Comparison of ENCODE assay signal across 8 mouse cellular contexts in genomic region chr11:44619131-44619886, GRCm38 (mm10). TPM values are rescaled to one million over a fixed set of nuclear protein-coding genes. Genes with fewer than 3 reads are reported as not detected.
DNase-seq lines count a peak whose midpoint lies in the region; ATAC-seq and TF ChIP-seq lines count a peak whose summit lies in the region.

No protein-coding gene starts in this region.

- no peaks in the 10 kb centered on the region for H3K36me3 ChIP-seq in forebrain, embryonic 12.5 days (replicated peaks)
- no peaks in the 10 kb centered on the region for H3K36me3 ChIP-seq in hindbrain, postnatal 0 days (ENCODE audit: insufficient read depth, low read length)
- no peaks in the 10 kb centered on the region for H3K36me3 ChIP-seq in midbrain, postnatal 0 days (ENCODE audit: insufficient read depth, low read length)

- H3K4me3 ChIP-seq in forebrain, embryonic 12.5 days (replicated peaks), result peak overlapping the region; percentile 50
- H3K4me3 ChIP-seq in hindbrain, postnatal 0 days (ENCODE audit: low read length), result peak overlapping the region; percentile 73
- H3K4me3 ChIP-seq in midbrain, postnatal 0 days (ENCODE audit: low read depth, low read length), result peak overlapping the region; percentile 60

- H3K27ac ChIP-seq in forebrain, embryonic 12.5 days, result no peak overlapping the region
- peak overlapping the region; percentile 43 for H3K27ac ChIP-seq in hindbrain, postnatal 0 days
- no peak overlapping the region for H3K27ac ChIP-seq in midbrain, postnatal 0 days (ENCODE audit: low read depth, low read length)

- peak; percentile 32 for DNase-seq in cerebellum, adult 11-12 months
- peak; percentile 50 for DNase-seq in 3T3-L1 (ENCODE audit: low read depth, low spot score)
- no peak for DNase-seq in hindbrain, postnatal 0 days (ENCODE audit: low spot score)
- DNase-seq in midbrain, postnatal 0 days (ENCODE audit: low spot score), result no peak
- DNase-seq in adrenal gland, postnatal 4 days (ENCODE audit: low spot score in 2 of 2), result no peak

- H3K27me3 ChIP-seq in forebrain, embryonic 12.5 days, result peaks cover 67% of the 10 kb centered on the region
- H3K27me3 ChIP-seq in hindbrain, postnatal 0 days (ENCODE audit: insufficient read depth, low read length), result no peaks in the 10 kb centered on the region
- peaks cover 21% of the 10 kb centered on the region for H3K27me3 ChIP-seq in midbrain, postnatal 0 days (ENCODE audit: insufficient read depth, low read length)

- ATAC-seq in cerebellum, adult (ENCODE audit: insufficient number of reproducible peaks, low FRiP score, low TSS enrichment), result no peak
- ATAC-seq in forebrain, embryonic 12.5 days (ENCODE audit: low FRiP score), result no peak
- ATAC-seq in hindbrain, postnatal 0 days, result no peak
- no peak for ATAC-seq in midbrain, postnatal 0 days (ENCODE audit: low FRiP score)
- ATAC-seq in megakaryocyte progenitor cell, adult 5-6 weeks (replicated peaks; ENCODE audit: poor library complexity), result no peak

- H3K4me1 ChIP-seq in forebrain, embryonic 12.5 days, result peaks cover 35% of the 10 kb centered on the region
- H3K4me1 ChIP-seq in hindbrain, postnatal 0 days (ENCODE audit: insufficient read depth, low read length), result 0 out of 2 replicates have a peak, but pooled peaks cover 3% of the 10 kb centered on the region
- H3K4me1 ChIP-seq in midbrain, postnatal 0 days (ENCODE audit: insufficient read depth, low read length), result peaks cover 7% of the 10 kb centered on the region; the same call in 1 of the 2 replicates

- H3K4me2 ChIP-seq in forebrain, embryonic 12.5 days, result peak overlapping the region; percentile 76
- peak overlapping the region; percentile 87 for H3K4me2 ChIP-seq in hindbrain, postnatal 0 days (ENCODE audit: low read depth, low read length)
- H3K4me2 ChIP-seq in midbrain, postnatal 0 days (ENCODE audit: low read depth, low read length, poor library complexity, severe bottlenecking), result peak overlapping the region; percentile 88

- H3K9me3 ChIP-seq in forebrain, embryonic 12.5 days, result no peaks in the 10 kb centered on the region
- H3K9me3 ChIP-seq in hindbrain, postnatal 0 days (ENCODE audit: low read length), result no peaks in the 10 kb centered on the region
- no peaks in the 10 kb centered on the region for H3K9me3 ChIP-seq in midbrain, postnatal 0 days (ENCODE audit: low read length)

- 1% methylated on average over 15 of the region's 15 CpGs for WGBS in forebrain, embryonic 12.5 days
- WGBS in hindbrain, postnatal 0 days, result 6% methylated on average over 15 of the region's 15 CpGs
- WGBS in midbrain, postnatal 0 days, result 6% methylated on average over 15 of the region's 15 CpGs

- TF ChIP-seq CTCF in hindbrain, postnatal 0 days (IDR thresholded peaks at IDR 0.05; ENCODE audit: low read depth), result no peak
- no peak for TF ChIP-seq CTCF in midbrain, postnatal 0 days (IDR thresholded peaks at IDR 0.05)

- H3K9ac ChIP-seq in forebrain, embryonic 12.5 days, result peak overlapping the region; percentile 38
- peak overlapping the region; percentile 79 for H3K9ac ChIP-seq in hindbrain, postnatal 0 days (replicated peaks; ENCODE audit: low read length)
- peak overlapping the region; percentile 52 for H3K9ac ChIP-seq in midbrain, postnatal 0 days (replicated peaks; ENCODE audit: low read length, poor library complexity, severe bottlenecking)

RNA-seq across cellular contexts. Expression of gene Ebf1, which starts 2.2 kb away (rescaled TPM):
- polyA plus RNA-seq in forebrain, embryonic 12.5 days (2016; fragmentation: Nextera tagmentation; extraction: Ambion mirVana), result 26.8 and 27.2 TPM in 2 replicates
- total RNA-seq in hindbrain, postnatal 0 days (2014; rRNA removed), result 58.6 and 67.1 TPM in 2 replicates
- 71.7 and 77.7 TPM in 2 replicates for polyA plus RNA-seq in hindbrain, postnatal 0 days (2015; fragmentation: Nextera tagmentation; extraction: Ambion mirVana)
- 27.1 and 27.2 TPM in 2 replicates for total RNA-seq in midbrain, postnatal 0 days (2014; rRNA removed)
- 30.0 and 30.5 TPM in 2 replicates for polyA plus RNA-seq in midbrain, postnatal 0 days (2015; fragmentation: Nextera tagmentation; extraction: Ambion mirVana)
- total RNA-seq in megakaryocyte progenitor cell, adult 5-6 weeks (2015), result 0.02 and 0.29 TPM in 2 replicates
- 0.24 TPM in 1 of 2 replicates, not detected in the other for total RNA-seq in megakaryocyte progenitor cell, adult 5-6 weeks (2017)
- total RNA-seq in adrenal gland, postnatal 4 days (2021), result 10 to 100 TPM; 32.5 to 36.8 TPM

Comparison
In these comparisons a context has a peak if more than half of its experiments do, and no peak if none do; other contexts are left out.
1. DNase-seq: peak in cerebellum, adult 11-12 months (single experiment) and 3T3-L1 (single experiment); none in hindbrain, postnatal 0 days (single experiment), midbrain, postnatal 0 days (single experiment) and adrenal gland, postnatal 4 days (0 of 2).
2. RNA of gene Ebf1, which starts 2.2 kb away (total RNA-seq): 58.6 to 67.1 TPM in hindbrain, postnatal 0 days, 32.5 to 36.8 TPM in adrenal gland, postnatal 4 days and 27.1 to 27.2 TPM in midbrain, postnatal 0 days; 0.02 to 0.29 TPM in megakaryocyte progenitor cell, adult 5-6 weeks; every median in the first group is over 10 times any median in the second.
3. Peak in every context shown above with its lines, with median percentiles within 50 percentile points of each other: H3K4me2 ChIP-seq, H3K4me3 ChIP-seq and H3K9ac ChIP-seq.